Mouse (Mus musculus): ENCODE results near the gene Gm8914. TPM values are rescaled to one million over a fixed set of nuclear protein-coding genes. Genes with fewer than 3 reads are reported as not detected.

The Gm8914 gene
- polyA plus RNA-seq (2014; fragmentation: Illumina TruSeq; extraction: RNeasy Lipid Tissue Mini Kit (QIAGEN cat#74804); ENCODE audit: low read depth, low replicate concordance), result not detected

GRCm38 (mm10) chrX:91479826-91480225 lies at the start of gene Gm8914:
Gm8914 (plus strand) TSS chrX:91480126.

Other genes with a start within 250 kb of the Gm8914 start
- not detected for gene Mageb2, start 148.4 kb upstream of the Gm8914 start, polyA plus RNA-seq (2014; fragmentation: Illumina TruSeq; extraction: RNeasy Lipid Tissue Mini Kit (QIAGEN cat#74804); ENCODE audit: low read depth, low replicate concordance)
- gene Gm5072, start 87.6 kb upstream of the Gm8914 start, polyA plus RNA-seq (2014; fragmentation: Illumina TruSeq; extraction: RNeasy Lipid Tissue Mini Kit (QIAGEN cat#74804); ENCODE audit: low read depth, low replicate concordance), result not detected
- gene 1700084M14Rik, start 95.8 kb downstream of the Gm8914 start, polyA plus RNA-seq (2014; fragmentation: Illumina TruSeq; extraction: RNeasy Lipid Tissue Mini Kit (QIAGEN cat#74804); ENCODE audit: low read depth, low replicate concordance), result not detected
- gene Gm14781, start 152.1 kb downstream of the Gm8914 start, polyA plus RNA-seq (2014; fragmentation: Illumina TruSeq; extraction: RNeasy Lipid Tissue Mini Kit (QIAGEN cat#74804); ENCODE audit: low read depth, low replicate concordance), result not detected

Data from adrenal gland, adult 10 weeks (tissue).